Mouse (Mus musculus): ENCODE data around the gene Siglecf.
"Not testable (repeated sequence)": the region's sequence is repeated elsewhere in the genome, so short reads cannot be mapped to it uniquely, and the experiment has no call there.

Gene Siglecf

DNA sequence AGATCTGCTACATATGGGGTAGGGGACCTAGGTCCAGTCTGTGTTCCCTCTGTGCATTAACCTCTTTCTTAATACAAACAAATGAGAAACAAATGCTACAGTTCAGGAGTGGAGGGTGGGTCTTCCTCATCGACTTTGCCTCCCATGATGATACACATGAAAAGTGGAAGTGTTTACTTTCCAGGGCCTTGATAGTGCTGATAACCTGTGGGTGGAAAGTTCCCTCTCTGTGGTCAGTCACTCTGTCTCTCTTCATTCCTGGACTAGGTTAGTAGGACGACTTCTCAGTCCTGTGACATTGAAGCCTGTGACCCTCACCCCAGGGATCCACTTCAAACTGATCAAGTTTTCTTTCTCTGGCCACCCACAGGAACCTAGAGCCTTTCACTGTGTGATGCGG lies at the start of gene Siglecf:
Gene Siglecf, plus strand, starts transcription at position 188 of the 400 bp plus-strand sequence.
- no peak for DNase-seq (ENCODE audit: low spot score)

DNA sequence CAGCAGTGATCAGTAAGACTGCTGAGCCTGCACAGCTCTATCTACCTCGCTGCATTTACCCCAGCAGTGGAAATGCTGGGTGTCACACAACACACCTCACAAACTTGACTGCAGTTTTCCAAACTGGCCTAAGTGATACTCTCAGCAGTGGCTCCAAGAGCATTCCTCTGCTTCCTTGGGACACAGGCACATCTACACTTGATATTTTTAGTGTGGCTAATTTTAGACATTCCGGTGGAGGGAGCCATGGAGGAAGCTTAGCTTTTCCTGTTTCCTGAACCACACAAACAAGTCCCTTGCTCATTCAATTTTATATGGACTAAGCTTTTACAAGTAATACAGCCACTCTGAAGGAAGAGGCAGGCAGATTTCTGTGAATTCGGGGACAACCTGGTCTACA lies 45.9 kb upstream of the Siglecf start:
- DNase-seq (ENCODE audit: low spot score) = no peak

DNA sequence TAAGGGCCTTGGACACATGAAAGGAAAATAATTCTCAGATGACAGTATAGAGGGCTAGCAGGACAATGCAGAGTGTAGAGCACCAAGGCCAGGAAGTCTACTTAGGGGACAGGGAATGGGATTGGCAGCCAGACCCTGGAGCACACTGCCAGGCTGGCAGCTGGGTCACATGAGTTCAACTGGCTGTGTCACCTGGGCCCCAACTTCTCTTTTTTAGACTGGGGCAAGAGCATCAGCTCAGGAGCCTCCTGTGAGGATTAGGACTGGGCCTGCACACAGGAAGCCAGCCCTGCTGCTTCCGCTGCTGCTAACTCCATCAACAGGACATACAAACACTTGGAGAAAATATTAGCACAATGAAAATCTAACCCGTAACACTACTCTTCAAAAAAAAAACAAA lies 42.1 kb upstream of the Siglecf start:
- no peak for DNase-seq (ENCODE audit: low spot score)

DNA sequence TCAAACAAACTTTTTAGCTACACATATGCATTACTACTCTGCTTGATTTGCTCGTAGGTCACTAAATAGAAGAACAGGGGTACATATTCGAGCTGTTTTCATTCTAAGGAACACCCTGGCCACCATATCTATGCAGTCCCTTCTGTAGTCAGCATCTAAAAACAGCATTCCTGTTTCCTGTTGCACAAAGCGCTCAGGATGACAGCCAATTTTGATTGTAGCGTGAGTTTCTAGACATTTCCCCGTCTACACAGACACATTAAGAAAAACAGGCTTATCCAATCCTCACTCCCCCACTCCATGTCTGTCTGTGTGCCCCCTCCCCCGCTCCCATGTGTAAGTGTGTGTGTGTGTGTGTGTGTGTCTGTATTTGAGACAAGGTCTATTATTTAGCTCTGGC lies 39.5 kb upstream of the Siglecf start:
- DNase-seq (ENCODE audit: low spot score) = no peak

DNA sequence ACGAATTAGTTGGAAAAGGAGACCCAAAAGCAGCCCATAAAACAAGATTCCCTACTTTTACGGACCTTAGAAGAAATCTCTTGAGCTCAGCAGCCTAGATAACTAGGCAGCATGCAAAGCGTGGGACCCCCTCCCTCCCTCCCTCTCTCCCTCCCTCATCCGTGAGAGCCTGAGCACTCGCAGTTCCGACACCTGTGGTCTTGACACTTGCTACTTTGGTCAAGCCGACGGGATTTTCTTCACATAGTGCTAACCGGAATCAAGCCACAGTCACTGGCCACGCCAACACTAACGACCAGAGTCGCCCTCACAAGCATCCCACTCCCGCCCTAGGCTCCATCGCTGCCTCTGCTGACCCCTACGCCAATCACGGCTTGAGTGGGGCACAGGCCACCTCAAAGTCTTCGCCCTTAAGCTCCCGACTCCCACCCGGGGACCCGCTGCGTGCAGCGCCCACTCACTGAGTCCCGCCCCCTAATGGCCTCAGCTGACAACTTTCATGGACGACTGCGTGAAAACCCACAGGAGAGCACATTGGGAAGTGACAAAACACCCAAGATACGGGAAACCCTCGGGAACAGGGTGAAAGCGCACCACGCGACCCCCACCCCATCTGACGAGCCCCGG lies 38.6 kb upstream of the Siglecf start:
- DNase-seq (ENCODE audit: low spot score) = no peak

DNA sequence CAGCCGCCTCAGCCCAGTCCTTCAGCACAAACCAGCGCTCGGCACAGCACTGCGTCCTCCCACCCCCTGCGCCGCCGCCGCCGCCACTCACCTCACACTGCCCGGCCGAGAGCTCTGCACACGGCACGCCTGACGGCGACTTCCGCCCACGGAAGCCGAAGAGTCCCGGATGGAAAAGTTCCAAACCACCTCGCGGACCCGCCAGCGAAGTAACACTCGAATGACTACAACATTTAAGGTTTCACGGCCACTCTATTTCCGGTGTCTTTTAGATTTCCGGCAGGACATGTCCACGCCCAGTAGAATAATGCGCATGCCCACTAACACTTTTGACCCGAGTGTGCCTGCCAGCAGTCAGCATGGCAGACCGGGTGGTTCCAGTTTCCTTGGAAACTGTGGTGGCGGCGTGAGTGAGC lies 38.1 kb upstream of the Siglecf start, which contains the start of gene Zfp715:
Gene Zfp715, minus strand, starts transcription at position 282 of the 416 bp plus-strand sequence.
- peak; percentile 92 for DNase-seq (ENCODE audit: low spot score)

DNA sequence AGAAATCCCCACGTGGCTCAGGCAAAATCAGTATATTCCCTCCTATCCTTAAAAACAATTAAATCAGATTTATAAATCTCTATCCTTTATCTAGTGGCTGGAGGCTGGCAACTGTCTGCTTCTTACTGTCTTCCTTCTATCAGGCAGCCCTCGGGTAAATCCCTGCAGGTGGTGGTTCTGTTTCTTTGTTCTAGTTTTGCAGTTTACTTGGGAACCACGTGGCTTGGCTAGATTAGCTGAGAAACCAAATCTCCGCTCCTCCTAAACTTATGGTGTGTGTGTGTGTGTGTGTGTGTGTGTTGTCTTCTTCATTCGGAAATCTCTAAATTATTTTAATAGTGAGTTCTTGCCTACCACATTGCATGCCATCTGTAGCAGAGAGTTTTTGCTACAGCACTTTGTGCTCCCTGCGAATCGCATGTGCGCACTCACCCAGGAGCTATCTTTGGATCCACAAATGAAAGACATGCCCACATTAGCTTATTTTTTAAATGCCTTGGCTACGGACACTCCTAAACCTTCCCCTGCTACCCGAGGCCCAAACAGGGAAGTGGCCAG lies 24.8 kb upstream of the Siglecf start:
- DNase-seq (ENCODE audit: low spot score) = no peak

DNA sequence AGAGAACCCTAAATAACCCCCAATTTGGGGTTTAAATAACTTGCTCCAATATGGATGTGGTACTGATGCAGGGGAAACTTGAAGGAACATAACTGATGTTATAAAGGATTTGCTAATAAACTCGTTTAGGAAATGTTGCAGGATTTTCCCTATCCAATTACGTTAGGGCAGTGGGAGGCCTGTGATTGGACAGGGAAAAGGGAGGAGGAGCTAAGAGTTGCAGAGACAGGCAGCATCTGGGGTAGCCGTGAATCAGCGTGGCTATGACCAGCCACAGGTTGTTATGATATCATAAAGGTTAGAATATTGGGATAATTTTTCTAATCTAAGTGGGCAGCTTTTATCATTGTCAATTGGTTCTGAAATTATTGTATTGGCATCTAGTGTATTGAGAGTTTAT lies 23.0 kb upstream of the Siglecf start:
- no peak for DNase-seq (ENCODE audit: low spot score)

DNA sequence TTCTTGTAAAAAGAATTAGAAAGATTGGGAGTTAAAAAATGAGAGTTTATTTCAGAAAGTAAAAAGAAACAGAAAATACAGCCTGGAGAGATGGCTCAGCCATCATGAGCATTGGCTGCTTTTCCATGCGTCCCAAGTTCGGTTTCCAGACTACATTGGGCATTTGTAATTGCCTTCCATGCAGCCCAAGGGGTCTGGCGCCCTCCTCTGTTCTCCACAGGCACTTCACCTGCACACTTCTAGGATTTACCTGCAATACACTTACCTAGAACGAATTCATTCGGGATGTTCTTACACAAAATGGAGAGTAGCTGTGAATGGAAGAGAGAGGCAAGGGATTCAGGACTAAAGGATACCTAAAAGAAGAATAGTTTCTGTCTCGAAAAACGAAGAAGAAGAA lies 17.9 kb upstream of the Siglecf start:
- DNase-seq (ENCODE audit: low spot score) = no peak

DNA sequence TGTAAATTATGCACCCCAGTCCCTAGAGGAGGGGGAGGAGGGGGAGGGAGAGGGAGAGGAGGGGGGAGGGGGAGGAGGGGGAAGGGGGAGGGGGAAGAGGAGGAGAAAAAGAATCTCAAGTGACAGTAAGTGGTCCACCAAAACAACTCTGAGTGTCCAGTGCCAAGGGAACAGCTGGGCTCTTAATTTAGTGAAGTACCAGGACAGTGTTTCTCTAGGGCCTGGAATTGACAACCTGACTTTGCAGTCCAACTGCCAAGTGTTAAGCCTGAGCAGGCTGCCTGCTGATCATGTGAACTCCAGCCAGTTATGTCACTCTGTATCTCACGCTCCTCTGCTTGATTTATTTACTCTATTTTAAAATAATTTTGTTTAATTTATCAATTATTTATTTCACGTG lies 17.2 kb upstream of the Siglecf start:
- no peak for DNase-seq (ENCODE audit: low spot score)

DNA sequence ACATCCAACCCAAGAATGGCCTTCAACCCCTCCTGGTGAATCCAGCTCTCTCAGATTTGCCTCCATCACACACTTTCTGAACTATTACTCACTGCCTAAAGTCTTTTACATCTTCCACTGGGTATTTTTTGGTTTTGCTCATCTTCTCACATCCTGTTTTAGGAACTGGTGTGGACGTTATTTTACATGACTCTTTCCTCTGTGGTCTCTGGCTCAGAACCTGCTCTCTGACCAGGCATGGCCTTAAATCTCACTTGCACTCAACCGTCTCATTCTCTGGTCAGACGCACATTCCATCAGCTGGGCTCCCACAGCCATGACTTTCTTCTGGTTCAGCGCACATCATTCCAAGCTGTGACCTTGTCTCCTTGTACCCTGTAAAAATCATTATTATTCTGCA lies 10.4 kb upstream of the Siglecf start:
- no peak for DNase-seq (ENCODE audit: low spot score)

DNA sequence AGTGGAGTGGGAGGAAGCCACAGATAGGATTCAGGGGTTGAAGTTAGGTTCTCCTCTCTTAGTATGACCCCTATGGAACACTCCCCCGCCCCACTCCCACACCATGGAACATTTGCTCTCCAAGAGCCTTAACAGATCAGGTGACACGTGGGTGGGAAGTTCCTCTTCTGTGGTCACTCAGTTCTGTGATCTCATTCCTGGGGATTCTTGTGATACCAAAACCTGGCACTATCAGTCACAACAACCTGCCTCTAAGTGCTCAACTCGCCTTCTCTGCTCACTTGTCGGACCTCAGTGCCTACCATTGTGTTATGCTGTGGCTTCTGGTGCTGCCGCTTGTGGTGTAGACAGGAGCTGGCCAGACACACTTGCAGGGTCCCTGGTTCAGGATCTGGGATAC lies 8.0 kb upstream of the Siglecf start:
- DNase-seq (ENCODE audit: low spot score) = no peak

DNA sequence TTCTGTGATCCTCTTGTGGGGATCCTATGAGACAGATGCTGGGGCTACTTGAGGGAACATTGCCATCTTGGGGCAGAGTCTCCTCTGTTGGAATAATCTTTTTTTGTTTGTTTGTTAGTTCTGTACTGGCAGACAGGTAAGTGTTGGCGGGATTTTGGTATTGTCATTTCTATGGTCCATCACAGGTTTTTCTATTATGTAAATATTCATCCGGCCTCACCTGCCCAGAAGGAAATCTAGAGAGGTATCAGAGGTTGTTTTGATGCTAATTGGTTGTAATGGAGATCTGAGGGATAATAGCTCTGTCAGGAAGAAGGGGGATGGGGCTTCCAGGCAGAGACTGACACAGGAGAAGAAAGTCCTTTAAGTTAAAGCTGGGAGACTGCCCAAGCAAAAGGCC lies 7.1 kb upstream of the Siglecf start:
- DNase-seq (ENCODE audit: low spot score) = no peak

DNA sequence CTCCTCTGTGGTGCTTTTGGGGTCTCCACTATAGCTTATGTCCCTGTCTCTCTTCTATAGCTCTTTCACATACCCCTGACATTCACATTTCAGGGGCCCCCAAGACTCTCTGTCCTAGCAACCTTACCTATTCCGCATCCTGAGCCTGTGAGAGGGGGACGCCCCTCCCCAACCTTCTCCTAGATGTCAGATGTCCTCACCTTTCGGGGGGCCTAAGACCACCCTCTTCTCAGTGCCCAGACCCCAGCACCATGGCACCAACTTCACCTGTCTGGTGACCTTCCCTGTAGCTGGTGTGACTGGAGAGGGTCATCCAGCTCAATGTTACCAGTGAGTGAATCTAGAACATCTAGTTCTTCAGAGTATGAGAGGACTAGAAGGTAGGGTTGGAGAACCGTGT lies 6.7 kb upstream of the Siglecf start:
- no peak for DNase-seq (ENCODE audit: low spot score)

DNA sequence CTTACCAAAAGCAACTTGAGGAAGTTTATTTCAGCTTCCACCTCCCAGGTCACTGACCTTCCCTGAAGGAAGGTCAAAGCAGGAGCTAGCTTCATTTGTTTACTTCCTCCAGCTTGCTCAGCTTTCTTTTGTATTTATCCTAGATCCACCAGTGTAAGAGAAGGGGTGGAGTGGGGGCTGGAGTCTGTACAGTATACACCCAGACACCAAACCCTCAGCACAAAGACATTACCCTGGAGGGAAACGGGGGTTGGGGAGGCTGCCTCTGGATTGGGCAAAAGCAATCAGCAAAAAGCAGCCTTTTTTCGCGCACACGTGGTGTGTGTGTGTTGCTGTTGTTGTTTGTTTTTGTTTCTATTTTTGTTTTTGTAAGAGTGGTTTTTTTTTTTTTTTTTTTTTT lies 5.0 kb upstream of the Siglecf start:
- DNase-seq (ENCODE audit: low spot score) = no peak

DNA sequence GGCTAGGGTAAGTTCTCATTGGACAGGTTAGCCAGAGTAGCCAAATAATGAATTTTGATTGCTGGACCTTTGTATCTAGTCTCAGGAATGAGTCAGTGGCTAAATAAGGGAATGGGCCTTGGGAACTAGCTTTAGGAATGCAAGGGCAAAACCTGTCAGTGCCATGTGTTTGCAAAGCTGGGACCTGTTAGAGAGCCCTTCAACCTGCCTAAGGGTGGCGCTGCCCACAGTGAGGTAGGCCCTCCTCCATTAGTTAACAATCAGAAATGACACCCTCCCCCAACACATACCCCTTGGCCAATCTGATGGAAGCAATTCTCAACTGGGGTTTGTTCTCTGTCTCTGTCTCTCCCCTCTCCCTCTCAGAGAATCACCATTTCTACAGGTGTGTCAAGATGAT lies 4.6 kb upstream of the Siglecf start:
- no peak for DNase-seq (ENCODE audit: low spot score)

DNA sequence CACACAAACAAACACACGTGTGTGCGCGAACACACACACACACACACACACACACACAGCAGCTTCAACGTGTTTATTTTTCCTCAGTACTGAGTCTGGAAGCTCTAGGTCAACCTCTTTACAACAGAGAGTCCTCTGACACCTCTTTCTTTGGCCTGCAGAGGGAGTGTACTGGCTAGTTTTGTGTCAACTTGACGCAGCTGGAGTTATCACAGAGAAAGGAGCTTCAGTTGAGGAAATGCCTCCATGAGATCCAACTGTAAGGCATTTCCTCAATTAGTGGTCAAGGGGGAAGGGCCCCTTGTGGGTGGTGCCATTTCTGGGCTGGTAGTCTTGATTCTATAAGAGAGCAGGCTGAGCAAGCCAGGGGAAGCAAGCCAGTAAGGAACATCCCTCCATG lies 1.5 kb upstream of the Siglecf start:
- not testable (repeated sequence) for DNase-seq (ENCODE audit: low spot score)

DNA sequence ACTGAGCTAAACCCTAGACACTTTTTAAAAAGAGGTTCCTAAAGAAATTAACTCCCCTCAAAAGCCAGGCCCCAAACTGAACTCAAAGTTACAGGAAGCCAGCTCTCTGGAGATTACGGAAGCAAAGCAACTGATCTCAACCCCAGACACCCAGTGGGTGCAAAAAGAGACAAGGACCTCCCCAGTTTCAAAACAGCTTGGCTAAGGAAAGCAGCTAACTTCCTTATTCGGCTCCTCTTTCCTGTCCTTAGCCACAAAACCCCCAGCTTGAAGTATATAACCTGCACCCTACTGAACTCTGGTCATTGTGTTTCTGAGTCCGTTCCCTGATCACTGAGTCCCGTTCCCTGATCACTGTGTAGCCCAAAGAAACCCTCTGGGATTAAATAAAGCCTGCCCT lies 2.0 kb downstream of the Siglecf start:
- no peak for DNase-seq (ENCODE audit: low spot score)

DNA sequence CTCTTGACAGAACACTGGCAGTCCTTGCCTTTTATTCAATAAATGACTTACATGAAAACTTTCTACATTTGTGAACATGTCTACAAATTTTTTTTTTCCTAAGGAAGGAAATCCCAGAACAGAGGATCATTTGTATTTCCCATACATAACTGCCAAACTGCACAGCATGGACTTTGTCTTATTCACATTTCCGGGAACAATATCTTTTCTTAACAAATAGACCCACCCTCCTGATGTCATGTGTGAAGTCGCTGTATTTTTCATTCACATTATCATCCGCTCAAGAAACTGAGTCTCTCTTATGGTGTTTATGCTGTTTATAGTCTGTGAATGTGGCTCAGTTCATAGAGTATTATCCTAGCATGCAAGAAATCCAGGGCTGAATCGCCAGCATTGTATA lies 2.6 kb downstream of the Siglecf start:
- DNase-seq (ENCODE audit: low spot score) = no peak

DNA sequence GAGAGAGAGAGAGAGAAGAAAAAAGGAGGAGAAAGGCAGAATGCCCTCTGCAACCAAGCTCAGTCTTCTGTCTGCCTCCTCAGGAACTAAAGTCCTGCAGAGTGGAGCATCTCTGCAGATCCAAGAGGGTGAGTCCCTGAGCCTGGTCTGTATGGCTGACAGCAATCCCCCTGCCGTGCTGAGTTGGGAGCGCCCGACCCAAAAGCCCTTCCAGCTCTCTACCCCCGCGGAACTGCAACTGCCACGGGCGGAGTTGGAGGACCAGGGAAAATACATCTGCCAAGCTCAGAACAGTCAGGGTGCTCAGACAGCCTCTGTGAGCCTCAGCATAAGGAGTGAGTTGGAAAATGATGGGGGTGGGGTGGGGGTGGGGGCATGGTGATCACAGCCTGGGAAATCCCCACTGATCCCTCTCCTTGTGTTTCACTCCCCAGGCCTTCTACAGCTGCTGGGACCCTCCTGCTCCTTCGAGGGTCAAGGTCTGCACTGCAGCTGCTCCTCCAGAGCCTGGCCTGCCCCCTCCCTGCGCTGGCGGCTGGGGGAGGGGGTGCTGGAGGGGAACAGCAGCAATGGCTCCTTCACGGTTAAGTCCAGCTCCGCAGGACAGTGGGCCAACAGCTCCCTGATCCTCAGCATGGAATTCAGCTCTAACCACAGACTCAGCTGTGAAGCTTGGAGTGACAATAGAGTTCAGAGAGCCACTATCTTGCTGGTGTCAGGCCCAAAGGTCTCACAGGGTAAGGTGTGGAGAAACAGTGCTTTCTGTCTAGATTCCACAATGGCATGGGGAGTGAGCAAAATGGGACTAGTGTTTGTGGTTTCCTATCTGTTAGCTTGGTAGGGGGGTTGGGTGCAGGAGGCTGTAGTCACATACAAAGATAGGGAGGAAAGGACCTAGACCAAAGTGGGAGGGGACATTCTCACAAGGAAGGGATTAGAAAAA lies 4.0 kb downstream of the Siglecf start:
- DNase-seq (ENCODE audit: low spot score) = no peak

DNA sequence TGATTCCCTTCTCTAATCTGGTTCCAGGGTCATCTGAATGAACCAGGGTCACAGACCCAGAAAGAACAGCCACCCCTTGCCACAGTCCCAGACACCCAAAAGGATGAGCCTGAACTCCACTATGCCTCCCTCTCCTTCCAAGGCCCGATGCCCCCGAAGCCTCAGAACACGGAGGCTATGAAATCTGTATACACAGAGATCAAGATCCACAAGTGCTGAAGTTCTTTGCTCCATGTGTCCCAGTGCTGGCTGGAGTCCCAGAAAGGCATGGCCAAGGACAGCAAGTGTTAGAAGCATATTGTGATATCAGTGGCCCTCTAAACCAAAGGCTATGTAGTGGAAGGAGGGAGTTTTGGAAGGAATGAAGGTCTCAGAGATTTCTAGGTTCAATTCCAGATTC lies 7.4 kb downstream of the Siglecf start:
- no peak for DNase-seq (ENCODE audit: low spot score)

DNA sequence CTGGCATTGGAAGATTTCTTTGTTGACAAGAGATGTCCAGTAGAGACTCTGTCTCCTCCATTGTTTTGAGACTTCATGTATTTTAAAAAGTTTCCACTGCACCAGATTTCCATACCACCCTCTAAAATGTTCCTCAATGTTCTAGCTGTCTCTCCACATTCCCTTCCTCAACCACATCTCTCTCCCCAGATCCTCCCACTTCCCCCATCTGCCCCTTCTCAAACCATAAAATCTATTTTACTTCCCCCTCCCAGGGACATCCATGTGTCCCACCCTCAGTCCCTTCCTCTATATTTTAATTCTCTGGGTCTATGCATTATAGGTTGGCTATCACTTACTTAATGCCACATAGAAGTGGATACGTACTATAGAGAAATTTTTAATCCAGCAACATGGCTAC lies 10.3 kb downstream of the Siglecf start:
- no peak for DNase-seq (ENCODE audit: low spot score)

DNA sequence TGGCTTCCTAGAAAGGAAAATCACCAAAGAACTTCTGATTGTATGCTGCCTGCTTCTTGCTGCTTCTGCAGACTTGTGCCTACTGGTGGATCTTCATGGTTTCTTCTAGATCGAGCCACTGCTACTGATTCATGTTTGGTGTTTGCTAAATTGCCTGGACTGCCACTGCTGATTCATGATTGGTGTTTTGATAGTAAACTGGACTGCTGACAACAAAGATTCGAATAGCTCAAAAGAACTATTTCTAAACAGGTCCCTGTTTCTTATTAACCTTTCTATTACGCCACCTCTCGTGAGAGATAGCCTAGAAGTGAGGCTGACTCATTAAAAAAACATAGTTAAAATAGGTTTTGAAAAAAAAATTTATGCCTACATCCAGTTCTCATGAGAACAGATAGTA lies 10.9 kb downstream of the Siglecf start:
- no peak for DNase-seq (ENCODE audit: low spot score)

Measured in yolk sac, embryonic 10.5 days (tissue).